ENCODE assay signal across 27 mouse cellular contexts in the genomic region with DNA sequence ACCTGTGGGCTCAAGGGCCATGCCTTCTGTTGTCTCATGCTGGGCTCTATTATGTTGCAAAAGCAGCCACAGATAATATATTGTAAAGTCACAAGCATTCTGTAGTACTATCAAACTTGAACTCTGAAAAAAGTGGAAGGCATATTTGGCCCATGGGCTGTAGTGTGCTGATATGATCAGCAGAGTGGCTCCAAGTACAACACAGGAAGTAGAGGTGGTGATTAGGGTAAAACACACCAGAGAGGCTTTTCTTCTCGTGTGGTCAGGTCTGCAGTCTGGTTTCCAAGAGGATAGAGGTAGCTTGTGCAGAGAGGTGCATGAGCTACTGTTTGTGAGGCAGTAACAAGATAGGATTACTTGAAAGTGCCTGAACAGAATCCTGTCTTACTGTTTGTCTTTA.
DNase-seq lines count a peak whose midpoint lies in the region; ATAC-seq lines count a peak whose summit lies in the region.
"Had no signal": no experiment of that assay in that cellular context is flagged by ENCODE, and none has a peak within 500 bp of the region (broad histone marks: within the 10 kb centered on the region; RNA-seq: fewer than 3 reads in every experiment).

No protein-coding gene starts in this region.

- no peak overlapping the region for H3K4me2 ChIP-seq in embryonic facial prominence, embryonic 14.5 days (ENCODE audit: low read depth, low read length)
- H3K4me2 ChIP-seq: embryonic facial prominence, embryonic 15.5 days; forebrain, embryonic 12.5 days; forebrain, embryonic 15.5 days; hindbrain, embryonic 13.5 days had no signal

- H3K27me3 ChIP-seq in embryonic facial prominence, embryonic 14.5 days (replicated peaks; ENCODE audit: control insufficient read depth, insufficient read depth, low read length): no peaks in the 10 kb centered on the region
- no peaks in the 10 kb centered on the region for H3K27me3 ChIP-seq in embryonic facial prominence, embryonic 10.5 days (replicated peaks; ENCODE audit: low read depth, poor library complexity, severe bottlenecking)
- H3K27me3 ChIP-seq: CH12.LX; embryonic facial prominence, embryonic 15.5 days; forebrain, embryonic 12.5 days; forebrain, embryonic 15.5 days; hindbrain, embryonic 13.5 days had no signal

- H3K27ac ChIP-seq in embryonic facial prominence, embryonic 14.5 days (replicated peaks; ENCODE audit: low read depth, low read length): no peak overlapping the region
- H3K27ac ChIP-seq in embryonic facial prominence, embryonic 10.5 days (replicated peaks): no peak overlapping the region
- H3K27ac ChIP-seq: embryonic facial prominence, embryonic 15.5 days; forebrain, embryonic 12.5 days; forebrain, embryonic 15.5 days; heart, embryonic 10.5 days; hindbrain, embryonic 10.5 days; hindbrain, embryonic 13.5 days had no signal

- H3K4me1 ChIP-seq in embryonic facial prominence, embryonic 14.5 days (ENCODE audit: control insufficient read depth, insufficient read depth, low read length): no peaks in the 10 kb centered on the region
- peaks cover 16% of the 10 kb centered on the region for H3K4me1 ChIP-seq in embryonic facial prominence, embryonic 10.5 days
- H3K4me1 ChIP-seq: embryonic facial prominence, embryonic 15.5 days; forebrain, embryonic 12.5 days; forebrain, embryonic 15.5 days; heart, embryonic 10.5 days; hindbrain, embryonic 13.5 days had no signal

- H3K9ac ChIP-seq in embryonic facial prominence, embryonic 14.5 days (ENCODE audit: low read depth, low read length): no peak overlapping the region
- H3K9ac ChIP-seq: embryonic facial prominence, embryonic 15.5 days; forebrain, embryonic 12.5 days; forebrain, embryonic 15.5 days; hindbrain, embryonic 13.5 days had no signal

- 0 out of 2 replicates have a peak, but pooled peaks cover 3% of the 10 kb centered on the region for H3K36me3 ChIP-seq in embryonic facial prominence, embryonic 14.5 days (ENCODE audit: control insufficient read depth, insufficient read depth, low read length)
- no peaks in the 10 kb centered on the region for H3K36me3 ChIP-seq in embryonic facial prominence, embryonic 10.5 days (replicated peaks)
- H3K36me3 ChIP-seq: embryonic facial prominence, embryonic 15.5 days; forebrain, embryonic 12.5 days; forebrain, embryonic 15.5 days; G1E; heart, embryonic 10.5 days; hindbrain, embryonic 10.5 days had no signal

- peaks cover 3% of the 10 kb centered on the region; the same call in 1 of the 2 replicates for H3K9me3 ChIP-seq in embryonic facial prominence, embryonic 14.5 days (ENCODE audit: control insufficient read depth, low read length)
- H3K9me3 ChIP-seq in embryonic facial prominence, embryonic 10.5 days: no peaks in the 10 kb centered on the region
- H3K9me3 ChIP-seq: embryonic facial prominence, embryonic 15.5 days; forebrain, embryonic 12.5 days; forebrain, embryonic 15.5 days; G1E; heart, embryonic 10.5 days; hindbrain, embryonic 10.5 days; hindbrain, embryonic 13.5 days had no signal

- WGBS in embryonic facial prominence, embryonic 14.5 days: 21% methylated on average over 1 of the region's 1 CpGs
- WGBS in embryonic facial prominence, embryonic 10.5 days: 44% methylated on average over 1 of the region's 1 CpGs

- 0 out of 2 replicates have a peak, but pooled peaks have one; percentile 47 for ATAC-seq in embryonic facial prominence, embryonic 14.5 days (ENCODE audit: low read depth)
- ATAC-seq in common myeloid progenitor, adult 5-6 weeks (replicated peaks; ENCODE audit: low read depth, poor library complexity, severe bottlenecking): peak; percentile 69
- ATAC-seq: activated CD4-positive, CD25-positive, alpha-beta regulatory T cell, adult 4 months; forebrain, embryonic 15.5 days; hindbrain, embryonic 16.5 days; inflammation-experienced regulatory T-cells, adult 6 months; intestine, embryonic 16.5 days had no signal

- DNase-seq in embryonic facial prominence, embryonic 14.5 days (ENCODE audit: low spot score): peak; percentile 14
- no peak for DNase-seq in embryonic facial prominence, embryonic 10.5 days (ENCODE audit: low spot score)
- peak; percentile 30 for DNase-seq in 416B (ENCODE audit: low read depth)
- no peak for DNase-seq in embryo, embryonic 9.5 days (ENCODE audit: extremely low spot score)
- DNase-seq in kidney, postnatal 4 days: no peak
- DNase-seq: adrenal gland, adult 8-10 months; adrenal gland, postnatal 36 days; B cell, adult 2 months; cerebellum, adult 18-20 months; cerebellum, adult 9-10 months; cerebellum, postnatal 14 days; gastrocnemius, postnatal 25 days; heart, adult 18-20 months; kidney, adult 18-20 months had no signal

- H3K4me3 ChIP-seq in embryonic facial prominence, embryonic 14.5 days (ENCODE audit: low read depth, low read length): no peak overlapping the region
- no peak overlapping the region for H3K4me3 ChIP-seq in embryonic facial prominence, embryonic 10.5 days
- H3K4me3 ChIP-seq: embryonic facial prominence, embryonic 15.5 days; forebrain, embryonic 12.5 days; forebrain, embryonic 15.5 days; heart, embryonic 10.5 days; hindbrain, embryonic 10.5 days; hindbrain, embryonic 13.5 days had no signal

Comparison
In these comparisons a context has a peak if more than half of its experiments do, and no peak if none do; other contexts are left out.
1. DNase-seq: peak in embryonic facial prominence, embryonic 14.5 days (single experiment) and 416B (single experiment); none in embryonic facial prominence, embryonic 10.5 days (single experiment), embryo, embryonic 9.5 days (single experiment) and kidney, postnatal 4 days (0 of 2).